Mouse (Mus musculus): Measurements from ENCODE around the gene Tmem37.

Gene Tmem37

GRCm38 (mm10) chr1:120018900-120019299 is 55.0 kb downstream of the Tmem37 start:
- no peak for DNase-seq (ENCODE audit: low spot score)

Measured in spleen, adult 12 weeks (tissue).